Mouse (Mus musculus): ENCODE results near the gene Galnt17.

Gene Galnt17

GRCm38 (mm10) chr5:131120296-131120840 is 187.9 kb downstream of the Galnt17 start:
- no peak for DNase-seq (ENCODE audit: low spot score)

- no peak for DNase-seq (ENCODE audit: low spot score)
Observed at GRCm38 (mm10) chr5:131119896-131120295, 188.4 kb downstream of the Galnt17 start.

- DNase-seq (ENCODE audit: low spot score): no peak
Observed at GRCm38 (mm10) chr5:131117391-131118040, 190.8 kb downstream of the Galnt17 start.

DNA sequence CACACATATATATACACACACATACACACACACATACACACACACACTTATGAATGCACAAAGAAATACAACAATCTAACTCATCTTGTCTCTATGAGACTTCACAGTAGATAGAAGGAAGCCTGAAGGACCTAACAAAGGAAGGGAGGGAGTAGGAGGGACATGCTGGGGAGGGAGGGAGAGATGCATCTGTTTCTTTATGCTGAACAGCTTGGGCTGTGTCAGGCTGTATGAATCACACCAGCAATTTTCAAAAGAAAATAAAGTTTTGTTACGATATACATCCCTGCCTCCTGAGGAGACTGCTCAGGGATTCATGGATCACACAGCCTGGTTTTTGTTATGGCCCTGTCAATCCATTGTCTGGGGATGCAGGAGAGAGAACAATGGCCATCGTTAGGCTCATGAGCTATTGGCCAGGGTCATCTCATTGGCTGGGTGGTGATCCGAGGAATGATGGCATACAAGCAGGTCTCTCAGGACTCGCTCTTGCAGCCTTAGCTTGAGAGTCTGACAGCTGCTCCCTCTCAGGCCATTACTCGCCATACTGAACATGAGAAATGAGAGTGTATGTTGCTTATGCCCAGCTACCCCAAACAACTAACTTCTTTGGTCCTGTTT is 194.3 kb downstream of the Galnt17 start:
- DNase-seq (ENCODE audit: low spot score): no peak

DNA sequence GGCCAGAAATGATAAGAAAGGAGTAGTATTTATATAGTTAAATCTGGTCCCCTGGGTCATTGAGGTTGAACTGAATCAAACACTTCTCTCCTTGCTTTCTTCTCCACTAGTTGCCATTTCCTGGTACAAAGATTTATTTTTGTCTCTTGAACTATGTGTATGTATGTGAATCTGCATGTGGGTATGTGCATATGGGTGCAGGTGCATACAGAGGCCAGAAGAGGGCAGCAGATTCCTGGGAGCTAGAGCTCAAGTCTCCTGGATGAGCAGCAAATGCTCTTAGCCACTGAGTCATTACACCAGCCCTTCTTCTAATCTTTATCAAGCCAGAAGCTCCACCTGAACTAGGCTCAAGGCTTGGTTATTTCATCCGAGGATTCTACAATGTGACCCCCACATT is 201.1 kb downstream of the Galnt17 start:
- no peak for DNase-seq (ENCODE audit: low spot score)

- no peak for DNase-seq (ENCODE audit: low spot score)
Observed at GRCm38 (mm10) chr5:131096824-131097223, 211.5 kb downstream of the Galnt17 start.

DNA sequence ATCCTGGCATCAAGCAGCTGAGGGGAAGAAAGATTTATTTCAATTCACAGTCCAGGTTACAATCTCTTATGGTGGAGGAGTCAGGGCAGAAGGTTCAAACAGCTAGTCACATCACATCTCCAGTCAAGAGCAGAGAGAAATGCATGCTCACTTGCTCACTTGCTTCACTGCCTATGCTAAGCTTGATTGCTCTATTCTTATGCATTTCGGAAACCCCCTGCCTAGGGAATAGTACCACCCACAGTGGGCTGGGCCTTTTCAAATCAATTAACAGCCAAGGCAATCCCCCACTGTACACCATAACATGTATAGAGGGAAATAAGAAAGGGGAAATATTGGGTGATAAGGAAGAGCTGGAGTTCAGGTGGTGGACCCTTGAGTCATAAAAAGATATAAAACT is 212.7 kb downstream of the Galnt17 start:
- no peak for DNase-seq (ENCODE audit: low spot score)

- no peak for DNase-seq (ENCODE audit: low spot score)
Observed at GRCm38 (mm10) chr5:131094771-131095170, 213.5 kb downstream of the Galnt17 start.

DNA sequence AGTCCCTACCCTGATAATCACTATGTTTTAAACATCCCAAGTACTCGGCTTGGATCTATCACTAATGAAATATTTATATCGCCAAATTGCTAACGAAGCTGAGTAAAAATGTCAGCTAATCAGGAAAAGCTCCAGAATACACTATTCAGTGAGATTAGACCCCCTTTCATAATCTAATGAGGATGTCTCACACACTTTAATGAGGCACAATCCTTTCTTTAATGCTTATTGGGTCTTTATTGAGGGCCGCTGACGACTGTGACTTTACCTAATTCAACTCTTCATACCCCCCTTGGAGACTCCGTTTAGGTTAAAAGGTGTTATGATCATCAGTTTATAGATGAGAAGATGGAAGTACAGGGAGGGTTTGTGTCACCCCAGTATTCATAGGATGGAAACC is 214.2 kb downstream of the Galnt17 start:
- no peak for DNase-seq (ENCODE audit: low spot score)

GRCm38 (mm10) chr5:131089876-131090275 is 218.4 kb downstream of the Galnt17 start:
- no peak for DNase-seq (ENCODE audit: low spot score)

GRCm38 (mm10) chr5:131088866-131089265 is 219.4 kb downstream of the Galnt17 start:
- no peak for DNase-seq (ENCODE audit: low spot score)

GRCm38 (mm10) chr5:131083072-131083657 is 225.1 kb downstream of the Galnt17 start:
- no peak for DNase-seq (ENCODE audit: low spot score)

GRCm38 (mm10) chr5:131077682-131078081 is 230.6 kb downstream of the Galnt17 start:
- no peak for DNase-seq (ENCODE audit: low spot score)

GRCm38 (mm10) chr5:131075795-131076194 is 232.5 kb downstream of the Galnt17 start:
- no peak for DNase-seq (ENCODE audit: low spot score)

- no peak for DNase-seq (ENCODE audit: low spot score)
Observed at GRCm38 (mm10) chr5:131074295-131074694, 234.0 kb downstream of the Galnt17 start.

GRCm38 (mm10) chr5:131065174-131065573 is 243.1 kb downstream of the Galnt17 start:
- DNase-seq (ENCODE audit: low spot score): no peak

GRCm38 (mm10) chr5:131048505-131048904 is 259.8 kb downstream of the Galnt17 start:
- no peak for DNase-seq (ENCODE audit: low spot score)

- no peak for DNase-seq (ENCODE audit: low spot score)
Observed at GRCm38 (mm10) chr5:131043130-131043529, 265.2 kb downstream of the Galnt17 start.

- DNase-seq (ENCODE audit: low spot score): no peak
Observed at GRCm38 (mm10) chr5:131040441-131040840, 267.9 kb downstream of the Galnt17 start.

GRCm38 (mm10) chr5:131039611-131040313 is 268.5 kb downstream of the Galnt17 start:
- DNase-seq (ENCODE audit: low spot score): no peak

DNA sequence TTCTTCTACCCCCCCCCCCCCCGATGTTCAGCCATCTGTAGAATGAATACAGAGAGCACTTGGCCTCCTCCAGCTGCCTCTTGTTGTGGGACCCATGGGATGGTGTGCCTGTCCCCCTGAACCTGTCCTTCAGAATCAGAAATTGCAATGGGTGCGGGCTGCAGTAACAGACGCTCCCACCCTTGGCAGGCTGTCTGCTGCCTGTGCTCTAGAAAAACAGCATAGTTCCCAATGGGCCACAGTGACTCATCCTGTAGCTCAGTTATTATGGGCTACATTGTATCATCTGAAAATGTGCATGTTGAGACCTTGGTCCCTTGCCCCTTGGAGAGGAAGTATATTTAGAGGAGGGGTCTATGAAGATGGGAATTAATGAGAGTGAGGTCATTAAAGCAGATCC is 283.8 kb downstream of the Galnt17 start:
- no peak for DNase-seq (ENCODE audit: low spot score)

- no peak for DNase-seq (ENCODE audit: low spot score)
Observed at GRCm38 (mm10) chr5:131022396-131022993, 285.8 kb downstream of the Galnt17 start.

Data from T-cell, adult 2 months (primary cell).